Mouse (Mus musculus) megakaryocyte, embryonic 14.5 days (primary cell): ENCODE results near the gene Cyp8b1.

Experiments
- FLI1 ChIP-seq: IDR thresholded peaks from 2 replicates; pipeline ENCODE4 v1.6.1; 2012; ENCODE audit warnings: low read length, inconsistent platforms, mixed read lengths
- GATA1 ChIP-seq: IDR thresholded peaks from 3 replicates; pipeline ENCODE4 v1.6.1; 2012; ENCODE audit warnings: mixed read lengths, low read length, inconsistent platforms, borderline replicate concordance

DNA sequence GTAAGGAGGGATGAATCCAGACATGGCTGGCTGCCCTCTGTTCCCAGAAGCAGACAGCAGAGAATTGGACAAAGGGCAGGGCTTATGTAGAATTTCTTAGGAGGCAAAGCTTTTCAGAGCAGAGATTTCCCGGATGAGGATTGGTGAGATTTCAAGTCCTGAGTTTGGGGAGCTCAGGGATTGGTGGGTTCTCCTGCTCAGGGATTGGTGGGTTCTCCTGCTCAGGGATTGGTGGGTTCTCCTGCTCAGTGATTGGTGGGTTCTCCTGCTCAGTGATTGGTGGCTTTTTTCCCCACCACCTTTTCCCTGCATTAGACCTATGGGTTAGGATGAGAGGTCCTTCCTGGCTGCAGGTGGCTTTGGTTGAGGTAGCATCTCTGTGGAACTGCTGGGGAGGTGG is 20.8 kb upstream of the Cyp8b1 start:
- TF ChIP-seq GATA1 (no peak), FLI1 (no peak)
